Mouse (Mus musculus): Measurements from ENCODE around the gene Tmsb4x. TPM values are rescaled to one million over a fixed set of nuclear protein-coding genes. Genes with fewer than 3 reads are reported as not detected.

The Tmsb4x gene
- polyA plus RNA-seq, 1 experiment from 2014 or later, result 4,994 TPM

GRCm38 (mm10) chrX:167179961-167180642, 29.0 kb downstream of the Tmsb4x start:
- Histone ChIP-seq H3K4me2 (no peak overlapping the region), H3K27ac (replicated peaks) (no peak overlapping the region), H3K36me3 (no peaks in the 10 kb centered on the region), H3K9ac (no peak overlapping the region), H3K4me3 (no peak overlapping the region), H3K27me3 (0 out of 2 replicates have a peak, but pooled peaks cover 9% of the 10 kb centered on the region), H3K9me3 (no peaks in the 10 kb centered on the region), H3K4me1 (replicated peaks) (no peaks in the 10 kb centered on the region)
- WGBS, result 74% methylated on average over 4 of the region's 4 CpGs
- ATAC-seq (ENCODE audit: low FRiP score, low read depth), result no peak

- no peak overlapping the region for H3K27ac ChIP-seq (replicated peaks)
- H3K4me1 ChIP-seq (replicated peaks), result no peaks in the 10 kb centered on the region
- H3K27me3 ChIP-seq, result 0 out of 2 replicates have a peak, but pooled peaks cover 6% of the 10 kb centered on the region
- H3K4me2 ChIP-seq, result no peak overlapping the region
- H3K9ac ChIP-seq, result no peak overlapping the region
- H3K36me3 ChIP-seq, result no peaks in the 10 kb centered on the region
- ATAC-seq (ENCODE audit: low FRiP score, low read depth), result no peak
- H3K9me3 ChIP-seq, result no peaks in the 10 kb centered on the region
- H3K4me3 ChIP-seq, result no peak overlapping the region
- 92% methylated on average over 3 of the region's 3 CpGs for WGBS
These were observed 29.6 kb downstream of the Tmsb4x start for GRCm38 (mm10) chrX:167179549-167179948.

- no peaks in the 10 kb centered on the region for H3K4me1 ChIP-seq (replicated peaks)
- no peaks in the 10 kb centered on the region for H3K36me3 ChIP-seq
- H3K27me3 ChIP-seq, result 0 out of 2 replicates have a peak, but pooled peaks cover 12% of the 10 kb centered on the region
- WGBS, result 85% methylated on average over 6 of the region's 6 CpGs
- ATAC-seq (ENCODE audit: low FRiP score, low read depth), result no peak
- H3K4me3 ChIP-seq, result no peak overlapping the region
- no peaks in the 10 kb centered on the region for H3K9me3 ChIP-seq
- no peak overlapping the region for H3K27ac ChIP-seq (replicated peaks)
- no peak overlapping the region for H3K9ac ChIP-seq
- no peak overlapping the region for H3K4me2 ChIP-seq
These were observed 33.8 kb downstream of the Tmsb4x start for GRCm38 (mm10) chrX:167175319-167175718.

GRCm38 (mm10) chrX:167174311-167174710, 34.8 kb downstream of the Tmsb4x start:
- H3K27ac ChIP-seq (replicated peaks), result no peak overlapping the region
- no peaks in the 10 kb centered on the region for H3K36me3 ChIP-seq
- no peak overlapping the region for H3K4me2 ChIP-seq
- no peaks in the 10 kb centered on the region for H3K4me1 ChIP-seq (replicated peaks)
- no peak for ATAC-seq (ENCODE audit: low FRiP score, low read depth)
- H3K4me3 ChIP-seq, result no peak overlapping the region
- peaks cover 19% of the 10 kb centered on the region; the same call in 1 of the 2 replicates for H3K27me3 ChIP-seq
- H3K9ac ChIP-seq, result no peak overlapping the region
- H3K9me3 ChIP-seq, result no peaks in the 10 kb centered on the region
- WGBS, result 80% methylated on average over 3 of the region's 3 CpGs

- Histone ChIP-seq H3K27me3 (peaks cover 26% of the 10 kb centered on the region; the same call in 1 of the 2 replicates), H3K36me3 (no peaks in the 10 kb centered on the region), H3K4me2 (no peak overlapping the region), H3K9ac (no peak overlapping the region), H3K4me3 (no peak overlapping the region), H3K4me1 (replicated peaks) (no peaks in the 10 kb centered on the region), H3K9me3 (no peaks in the 10 kb centered on the region), H3K27ac (replicated peaks) (no peak overlapping the region)
- no peak for ATAC-seq (ENCODE audit: low FRiP score, low read depth)
- WGBS, result 91% methylated on average over 2 of the region's 2 CpGs
These were observed 36.9 kb downstream of the Tmsb4x start for GRCm38 (mm10) chrX:167172256-167172655.

- Histone ChIP-seq H3K4me3 (no peak overlapping the region), H3K27me3 (peaks cover 28% of the 10 kb centered on the region), H3K27ac (replicated peaks) (no peak overlapping the region), H3K4me1 (replicated peaks) (no peaks in the 10 kb centered on the region), H3K4me2 (no peak overlapping the region), H3K9me3 (no peaks in the 10 kb centered on the region), H3K36me3 (no peaks in the 10 kb centered on the region), H3K9ac (no peak overlapping the region)
- no peak for ATAC-seq (ENCODE audit: low FRiP score, low read depth)
- WGBS, result 84% methylated on average over 2 of the region's 2 CpGs
These were observed 37.8 kb downstream of the Tmsb4x start for GRCm38 (mm10) chrX:167171281-167171680.

- Histone ChIP-seq H3K4me3 (no peak overlapping the region), H3K9ac (no peak overlapping the region), H3K4me1 (replicated peaks) (no peaks in the 10 kb centered on the region), H3K27me3 (peaks cover 28% of the 10 kb centered on the region), H3K36me3 (no peaks in the 10 kb centered on the region), H3K9me3 (no peaks in the 10 kb centered on the region), H3K27ac (replicated peaks) (no peak overlapping the region), H3K4me2 (no peak overlapping the region)
- 48% methylated on average over 2 of the region's 2 CpGs for WGBS
- ATAC-seq (ENCODE audit: low FRiP score, low read depth), result no peak
These were observed 41.8 kb downstream of the Tmsb4x start for GRCm38 (mm10) chrX:167167282-167167681.

- no peak for ATAC-seq (ENCODE audit: low FRiP score, low read depth)
- Histone ChIP-seq H3K27ac (replicated peaks) (no peak overlapping the region), H3K4me2 (no peak overlapping the region), H3K27me3 (peaks cover 31% of the 10 kb centered on the region), H3K4me1 (replicated peaks) (no peaks in the 10 kb centered on the region), H3K36me3 (no peaks in the 10 kb centered on the region), H3K9ac (no peak overlapping the region), H3K9me3 (no peaks in the 10 kb centered on the region), H3K4me3 (no peak overlapping the region)
- 69% methylated on average over 1 of the region's 1 CpGs for WGBS
These were observed 43.1 kb downstream of the Tmsb4x start for GRCm38 (mm10) chrX:167166051-167166450.

GRCm38 (mm10) chrX:167157691-167158090, 51.4 kb downstream of the Tmsb4x start:
- 84% methylated on average over 4 of the region's 4 CpGs for WGBS
- H3K4me2 ChIP-seq, result no peak overlapping the region
- no peaks in the 10 kb centered on the region for H3K4me1 ChIP-seq (replicated peaks)
- H3K27ac ChIP-seq (replicated peaks), result no peak overlapping the region
- no peak for ATAC-seq (ENCODE audit: low FRiP score, low read depth)
- no peak overlapping the region for H3K9ac ChIP-seq
- peaks cover 11% of the 10 kb centered on the region; the same call in 1 of the 2 replicates for H3K27me3 ChIP-seq
- H3K36me3 ChIP-seq, result no peaks in the 10 kb centered on the region
- H3K4me3 ChIP-seq, result no peak overlapping the region
- H3K9me3 ChIP-seq, result no peaks in the 10 kb centered on the region

Other genes starting within 250 kb of the Tmsb4x start
- gene Tlr8, start 55.0 kb upstream of the Tmsb4x start, polyA plus RNA-seq (2015; fragmentation: Nextera tagmentation; extraction: Ambion mirVana), result 0.13 and 0.22 TPM in 2 replicates
- 0.31 and 0.79 TPM in 2 replicates for gene Tlr7, start 121.2 kb upstream of the Tmsb4x start, polyA plus RNA-seq (2015; fragmentation: Nextera tagmentation; extraction: Ambion mirVana)
- 13.5 and 15.3 TPM in 2 replicates for gene Prps2, start 173.4 kb upstream of the Tmsb4x start, polyA plus RNA-seq (2015; fragmentation: Nextera tagmentation; extraction: Ambion mirVana)

All from hindbrain, embryonic 15.5 days (tissue).